Mouse (Mus musculus): ENCODE results near the gene Pccb.

DNA sequence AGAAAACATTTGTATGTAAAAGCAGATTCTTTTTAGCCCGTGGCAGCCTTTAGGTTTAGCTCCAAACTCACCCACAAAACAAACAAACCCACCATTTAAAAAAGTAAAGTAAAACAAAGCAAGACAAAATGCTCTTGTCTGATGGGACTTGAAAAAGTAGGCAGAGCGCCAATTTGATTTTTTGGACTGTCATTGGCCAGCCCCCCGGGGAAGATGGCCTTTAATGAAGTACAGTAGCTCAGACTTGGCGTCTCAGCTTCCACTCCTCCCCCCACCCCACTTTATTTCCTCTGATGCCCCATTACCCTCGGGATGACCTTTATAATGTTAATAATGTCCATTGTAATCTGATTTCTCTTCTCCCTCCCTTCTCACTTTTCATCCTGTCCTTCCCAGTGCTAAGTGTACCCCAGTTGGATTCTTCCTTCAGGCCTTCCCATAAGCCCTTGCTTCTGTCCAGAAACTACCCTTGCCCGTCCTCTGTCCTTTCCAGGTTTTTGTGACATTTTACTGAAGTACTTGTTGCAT lies 27.6 kb upstream of the Pccb start:
- no peak for TF ChIP-seq POLR2A (IDR thresholded peaks at IDR 0.05; ENCODE audit: borderline replicate concordance, insufficient read depth, low read length)
- TF ChIP-seq CTCF (IDR thresholded peaks at IDR 0.05; ENCODE audit: borderline replicate concordance, insufficient read depth, low read depth, low read length): no peak
